28 mouse cellular contexts compared by ENCODE assay signal in genomic region chr9:60974546-60974945, GRCm38 (mm10).
"Had no signal": no experiment of that assay in that cellular context is flagged by ENCODE, and none has a peak within 500 bp of the region (broad histone marks: within the 10 kb centered on the region; RNA-seq: fewer than 3 reads in every experiment).

No protein-coding gene starts in this region.

- H3K36me3 ChIP-seq: embryonic facial prominence, embryonic 10.5 days; embryonic facial prominence, embryonic 12.5 days; embryonic facial prominence, embryonic 13.5 days; embryonic facial prominence, embryonic 15.5 days; forebrain, embryonic 10.5 days; forebrain, embryonic 12.5 days; forebrain, embryonic 15.5 days had no signal

- H3K4me3 ChIP-seq: embryonic facial prominence, embryonic 10.5 days; embryonic facial prominence, embryonic 12.5 days; embryonic facial prominence, embryonic 13.5 days; embryonic facial prominence, embryonic 15.5 days; erythroblast, embryonic 14.5 days; forebrain, embryonic 10.5 days; forebrain, embryonic 12.5 days; forebrain, embryonic 13.5 days; forebrain, embryonic 15.5 days; gastrocnemius, adult 2 months had no signal

- DNase-seq: cerebellum, adult 18-20 months; cerebellum, adult 2 months; cerebellum, adult 8-10 months; cerebellum, adult 9-10 months; cerebellum, adult 9-11 months; cerebellum, postnatal 10 days; cerebellum, postnatal 14 days; cerebellum, postnatal 25 days; cerebellum, postnatal 36 days; embryo, embryonic 11 days; forebrain, postnatal 0 days; gastrocnemius, adult 2 months; gastrocnemius, postnatal 10 days; gastrocnemius, postnatal 14 days; gastrocnemius, postnatal 25 days; gastrocnemius, postnatal 36 days; heart, adult 11 months had no signal

- H3K27me3 ChIP-seq: embryonic facial prominence, embryonic 12.5 days; embryonic facial prominence, embryonic 15.5 days; forebrain, embryonic 12.5 days; forebrain, embryonic 13.5 days; forebrain, embryonic 15.5 days had no signal

- ATAC-seq: forebrain, embryonic 13.5 days; forebrain, embryonic 14.5 days; forebrain, embryonic 15.5 days; forebrain, embryonic 16.5 days; forebrain, postnatal 0 days had no signal

- H3K27ac ChIP-seq: embryonic facial prominence, embryonic 10.5 days; embryonic facial prominence, embryonic 12.5 days; embryonic facial prominence, embryonic 13.5 days; embryonic facial prominence, embryonic 15.5 days; forebrain, embryonic 10.5 days; forebrain, embryonic 12.5 days; forebrain, embryonic 13.5 days; forebrain, embryonic 15.5 days; gastrocnemius, adult 2 months had no signal

- H3K9me3 ChIP-seq: embryonic facial prominence, embryonic 12.5 days; embryonic facial prominence, embryonic 13.5 days; embryonic facial prominence, embryonic 15.5 days; forebrain, embryonic 12.5 days; forebrain, embryonic 13.5 days; forebrain, embryonic 15.5 days had no signal

- H3K4me2 ChIP-seq: embryonic facial prominence, embryonic 12.5 days; embryonic facial prominence, embryonic 13.5 days; embryonic facial prominence, embryonic 15.5 days; forebrain, embryonic 12.5 days; forebrain, embryonic 13.5 days; forebrain, embryonic 15.5 days had no signal

- H3K9ac ChIP-seq: embryonic facial prominence, embryonic 12.5 days; embryonic facial prominence, embryonic 13.5 days; embryonic facial prominence, embryonic 15.5 days; forebrain, embryonic 12.5 days; forebrain, embryonic 13.5 days; forebrain, embryonic 15.5 days; forebrain, postnatal 0 days had no signal

- H3K4me1 ChIP-seq: embryonic facial prominence, embryonic 12.5 days; embryonic facial prominence, embryonic 13.5 days; embryonic facial prominence, embryonic 15.5 days; forebrain, embryonic 12.5 days; forebrain, embryonic 13.5 days had no signal
